Mouse (Mus musculus): ENCODE measurements around the gene Dnajc13.

The Dnajc13 gene

GRCm38 (mm10) chr9:104254408-104255180 is 8.1 kb downstream of the Dnajc13 start:
- no peak for DNase-seq (ENCODE audit: low spot score)

GRCm38 (mm10) chr9:104252637-104253036 is 10.1 kb downstream of the Dnajc13 start:
- DNase-seq (ENCODE audit: low spot score): no peak

GRCm38 (mm10) chr9:104251687-104252086 is 11.0 kb downstream of the Dnajc13 start:
- DNase-seq (ENCODE audit: low spot score): no peak

GRCm38 (mm10) chr9:104251111-104251510 is 11.6 kb downstream of the Dnajc13 start:
- DNase-seq (ENCODE audit: low spot score): no peak

GRCm38 (mm10) chr9:104247307-104247987 is 15.3 kb downstream of the Dnajc13 start:
- no peak for DNase-seq (ENCODE audit: low spot score)

- no peak for DNase-seq (ENCODE audit: low spot score)
Observed at GRCm38 (mm10) chr9:104243799-104244466, 18.8 kb downstream of the Dnajc13 start.

- DNase-seq (ENCODE audit: low spot score): no peak
Observed at GRCm38 (mm10) chr9:104240146-104240545, 22.6 kb downstream of the Dnajc13 start.

- no peak for DNase-seq (ENCODE audit: low spot score)
Observed at GRCm38 (mm10) chr9:104239076-104239475, 23.7 kb downstream of the Dnajc13 start.

- DNase-seq (ENCODE audit: low spot score): no peak
Observed at GRCm38 (mm10) chr9:104236256-104236930, 26.3 kb downstream of the Dnajc13 start.

- DNase-seq (ENCODE audit: low spot score): peak; percentile 12
Observed at GRCm38 (mm10) chr9:104235751-104236150, 27.0 kb downstream of the Dnajc13 start.

- no peak for DNase-seq (ENCODE audit: low spot score)
Observed at GRCm38 (mm10) chr9:104233815-104234214, 28.9 kb downstream of the Dnajc13 start.

GRCm38 (mm10) chr9:104233060-104233459 is 29.7 kb downstream of the Dnajc13 start:
- DNase-seq (ENCODE audit: low spot score): no peak

- DNase-seq (ENCODE audit: low spot score): no peak
Observed at GRCm38 (mm10) chr9:104232004-104232403, 30.7 kb downstream of the Dnajc13 start.

GRCm38 (mm10) chr9:104211402-104211801 is 51.3 kb downstream of the Dnajc13 start:
- no peak for DNase-seq (ENCODE audit: low spot score)

GRCm38 (mm10) chr9:104203851-104204250 is 58.9 kb downstream of the Dnajc13 start:
- DNase-seq (ENCODE audit: low spot score): peak; percentile 24

- DNase-seq (ENCODE audit: low spot score): no peak
Observed at GRCm38 (mm10) chr9:104194528-104194927, 68.2 kb downstream of the Dnajc13 start.

- DNase-seq (ENCODE audit: low spot score): no peak
Observed at GRCm38 (mm10) chr9:104193900-104194299, 68.8 kb downstream of the Dnajc13 start.

GRCm38 (mm10) chr9:104193327-104193726 is 69.4 kb downstream of the Dnajc13 start:
- DNase-seq (ENCODE audit: low spot score): no peak

- no peak for DNase-seq (ENCODE audit: low spot score)
Observed at GRCm38 (mm10) chr9:104192513-104192912, 70.2 kb downstream of the Dnajc13 start.

- DNase-seq (ENCODE audit: low spot score): no peak
Observed at GRCm38 (mm10) chr9:104189657-104190056, 73.1 kb downstream of the Dnajc13 start.

- no peak for DNase-seq (ENCODE audit: low spot score)
Observed at GRCm38 (mm10) chr9:104188704-104189103, 74.0 kb downstream of the Dnajc13 start.

- DNase-seq (ENCODE audit: low spot score): no peak
Observed at GRCm38 (mm10) chr9:104187028-104187427, 75.7 kb downstream of the Dnajc13 start.

Data from ovary, postnatal 36 days (tissue).